Mouse (Mus musculus): Measurements from ENCODE around the gene Acap1.
A peak's percentile ranks its signal among the peaks of the same experiment; 100 is the strongest.

Acap1 gene

GRCm38 (mm10) chr11:69837952-69838713 is 57.2 kb downstream of the Acap1 start, which contains the start of gene Tmem256:
Gene Tmem256, plus strand, starts transcription at chr11:69838514.
- DNase-seq (ENCODE audit: low spot score in 2 of 2), result peak; percentile 98 to 99

- no peak for DNase-seq (ENCODE audit: low spot score in 2 of 2)
Observed at GRCm38 (mm10) chr11:69837604-69837951, 57.8 kb downstream of the Acap1 start, which contains the start of gene Nlgn2. Gene Nlgn2, minus strand, starts transcription at chr11:69837784.

DNA sequence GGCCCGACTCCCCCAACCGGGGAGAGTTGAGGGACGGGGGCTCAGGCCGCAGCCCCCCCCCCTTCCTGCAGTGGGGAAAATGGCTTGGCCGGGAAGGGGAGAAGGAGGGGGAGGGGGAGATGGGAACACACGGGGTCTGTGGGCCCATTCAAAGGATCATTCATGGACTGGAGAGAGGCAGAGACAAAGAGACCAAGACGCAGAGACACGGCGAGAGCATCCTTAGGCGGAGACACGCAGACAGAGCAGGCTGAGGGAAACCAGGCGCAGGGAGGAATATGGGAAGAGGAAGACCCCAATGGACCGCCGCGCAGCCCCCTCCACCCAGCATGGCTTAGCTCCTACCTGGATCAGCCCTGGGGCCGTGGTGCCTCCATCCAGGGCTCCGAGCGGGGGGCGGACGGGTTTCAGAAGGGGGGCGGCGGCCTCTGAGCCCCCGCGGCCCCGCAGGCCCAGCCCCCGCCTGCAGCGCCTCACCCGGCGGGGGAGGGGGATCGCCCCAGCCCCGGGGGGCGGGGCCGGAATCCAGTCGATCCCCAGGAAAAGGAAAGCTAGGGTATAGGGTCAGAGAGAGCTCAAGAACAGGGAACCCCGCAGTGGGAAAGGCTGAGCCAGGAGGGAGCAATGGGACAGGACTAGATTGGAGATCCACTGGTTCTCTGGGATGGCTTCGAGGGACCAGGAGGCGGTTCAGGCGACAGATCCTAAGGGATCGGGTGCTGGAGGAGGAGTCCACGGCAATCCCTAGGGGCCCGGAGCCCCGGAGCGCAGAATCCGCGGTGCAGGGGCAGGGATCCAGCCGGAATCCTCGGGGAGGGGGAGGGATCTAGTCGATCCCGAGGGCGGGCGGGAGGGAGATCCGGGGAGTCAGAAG is 58.4 kb downstream of the Acap1 start:
- peak; percentile 62 to 71 for DNase-seq (ENCODE audit: low spot score in 2 of 2)

DNA sequence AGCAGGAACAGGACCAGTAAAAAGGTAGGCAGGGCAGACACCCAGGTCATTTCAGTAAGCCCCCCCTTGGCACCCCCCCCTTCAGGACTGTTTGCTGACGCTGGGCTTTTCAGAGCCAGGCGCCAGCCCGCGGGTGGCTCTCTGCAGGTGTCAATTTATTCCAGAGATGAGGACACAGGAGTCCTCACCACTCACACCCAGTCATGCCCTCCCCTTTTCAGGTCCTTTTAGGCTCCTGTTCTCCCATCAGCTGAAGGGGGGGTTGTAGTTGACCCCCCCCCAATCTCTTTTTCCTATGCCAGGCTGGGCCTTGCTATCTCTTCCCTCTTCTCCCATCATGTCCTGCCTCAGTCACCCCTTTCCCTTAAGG is 59.4 kb downstream of the Acap1 start:
- no peak for DNase-seq (ENCODE audit: low spot score in 2 of 2)

DNA sequence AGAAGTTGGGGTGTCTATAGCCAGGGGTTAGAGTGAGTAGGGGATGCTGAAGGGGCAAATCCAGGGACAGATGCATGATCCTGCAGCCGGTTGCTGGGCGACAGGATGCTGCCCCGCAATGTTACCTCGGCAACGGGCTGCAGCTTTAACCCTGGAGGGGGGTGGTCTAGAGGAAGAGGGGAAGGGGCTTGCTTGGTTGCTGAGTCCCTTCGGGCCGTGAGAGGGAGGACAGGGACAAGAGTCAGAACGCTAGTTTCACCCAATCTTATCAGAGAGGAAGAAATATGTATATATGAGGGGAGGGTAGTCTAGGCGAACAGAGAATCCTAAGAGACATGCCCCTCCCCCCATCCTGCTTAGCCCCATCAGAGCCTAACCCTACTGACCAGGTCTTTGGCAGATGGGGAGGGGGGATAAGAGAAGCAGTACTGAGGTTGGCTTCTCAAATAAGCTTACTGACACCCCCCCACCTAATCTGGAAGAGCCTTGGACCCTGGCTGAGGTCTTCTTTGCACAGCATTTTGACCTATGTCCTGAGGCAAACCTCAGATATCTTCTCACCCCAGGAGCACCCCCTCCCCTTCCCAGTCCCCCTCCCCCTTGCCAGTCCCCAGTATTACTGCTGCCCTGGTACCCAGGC is 59.9 kb downstream of the Acap1 start:
- no peak for DNase-seq (ENCODE audit: low spot score in 2 of 2)

GRCm38 (mm10) chr11:69834001-69834549 is 61.3 kb downstream of the Acap1 start:
- no peak for DNase-seq (ENCODE audit: low spot score in 2 of 2)

GRCm38 (mm10) chr11:69833554-69833953 is 61.8 kb downstream of the Acap1 start:
- DNase-seq (ENCODE audit: low spot score in 2 of 2), result no peak
